Mouse (Mus musculus) gastrocnemius, adult 18-20 months (tissue): ENCODE data around the gene Olfr767. TPM values are rescaled to one million over a fixed set of nuclear protein-coding genes. Genes with fewer than 3 reads are reported as not detected.
"Not testable (repeated sequence)": the region's sequence is repeated elsewhere in the genome, so short reads cannot be mapped to it uniquely, and the experiment has no call there.

ENCODE experiments used
- DNase-seq: peaks from one replicate; pipeline ENCODE4 v3.0.0; 2021; ENCODE audit warnings: low spot score
- long read RNA-seq, 2 experiments: library from polyadenylated mRNA; stranded (forward); transcript quantifications; one replicate each; pipeline ENCODE4 v2.0.0; 2021
- total RNA-seq, 2 experiments: library from RNA; stranded (reverse); gene quantifications; 2 replicates each; pipeline ENCODE4 v1.2.3; 2021

Gene Olfr767
- not detected for total RNA-seq
- long read RNA-seq, experiment 1, result 0 reads
- long read RNA-seq, experiment 2, result 0 reads

GRCm38 (mm10) chr10:129082810-129083209, at the start of gene Olfr767:
Olfr767 (minus strand) TSS chr10:129082910.
- DNase-seq, result not testable (repeated sequence)

- no peak for DNase-seq
These were observed 35.1 kb upstream of the Olfr767 start, which contains the start of gene Olfr769 for GRCm38 (mm10) chr10:129117761-129118160. Olfr769 (minus strand) TSS chr10:129117861.

- DNase-seq, result no peak
These were observed 32.4 kb upstream of the Olfr767 start for GRCm38 (mm10) chr10:129115146-129115545.

- DNase-seq, result no peak
These were observed 18.5 kb upstream of the Olfr767 start for GRCm38 (mm10) chr10:129101231-129101630.

GRCm38 (mm10) chr10:129099275-129099674, 16.6 kb upstream of the Olfr767 start, which contains the start of gene Olfr768:
Olfr768 (minus strand) TSS chr10:129099375.
- no peak for DNase-seq

GRCm38 (mm10) chr10:129068877-129069276, 13.8 kb downstream of the Olfr767 start, which contains the start of gene Olfr766-ps1:
Olfr766-ps1 (minus strand) TSS chr10:129068977.
- DNase-seq, result no peak

GRCm38 (mm10) chr10:129049898-129050297, 32.8 kb downstream of the Olfr767 start, which contains the start of gene Olfr765:
Olfr765 (minus strand) TSS chr10:129049998.
- DNase-seq, result not testable (repeated sequence)

- DNase-seq, result no peak
These were observed 42.9 kb downstream of the Olfr767 start, which contains the start of gene Olfr764-ps1 for GRCm38 (mm10) chr10:129039796-129040195. Olfr764-ps1 (minus strand) TSS chr10:129039896.

- no peak for DNase-seq
These were observed 54.4 kb downstream of the Olfr767 start for GRCm38 (mm10) chr10:129028343-129028742.

- no peak for DNase-seq
These were observed 56.6 kb downstream of the Olfr767 start for GRCm38 (mm10) chr10:129026018-129026662.

Other genes with a start within 250 kb of the Olfr767 start
- gene Gdf11, start 191.2 kb downstream of the Olfr767 start, total RNA-seq, result 1 to 10 TPM; 2.8 to 8.0 TPM
- 100 to 1,000 TPM; 101 to 160 TPM for gene Cd63, start 181.9 kb downstream of the Olfr767 start, total RNA-seq
- gene Rdh5, start 160.0 kb downstream of the Olfr767 start, total RNA-seq, result 1 to 10 TPM; 3.1 to 3.9 TPM
- 100 to 1,000 TPM; 153 to 154 TPM for gene Bloc1s1, start 158.9 kb downstream of the Olfr767 start, total RNA-seq
- gene Itga7, start 149.1 kb downstream of the Olfr767 start, total RNA-seq, result 10 to 100 TPM; 40.4 to 60.8 TPM
- under 1 TPM in 1 of 2 experiments, not detected in 1; 0.24 TPM for gene Mettl7b, start 121.9 kb downstream of the Olfr767 start, total RNA-seq
- gene Olfr9, start 93.5 kb downstream of the Olfr767 start, total RNA-seq, result not detected
- gene Olfr763, start 72.1 kb downstream of the Olfr767 start, total RNA-seq, result not detected
- not detected for gene Olfr764-ps1, start 43.0 kb downstream of the Olfr767 start, total RNA-seq
- not detected for gene Olfr765, start 32.9 kb downstream of the Olfr767 start, total RNA-seq
- gene Olfr766-ps1, start 13.9 kb downstream of the Olfr767 start, total RNA-seq, result not detected
- not detected for gene Olfr768, start 16.5 kb upstream of the Olfr767 start, total RNA-seq
- gene Olfr769, start 35.0 kb upstream of the Olfr767 start, total RNA-seq, result not detected
- gene Olfr770, start 56.1 kb upstream of the Olfr767 start, total RNA-seq, result not detected
- gene Olfr771, start 81.8 kb upstream of the Olfr767 start, total RNA-seq, result not detected
- gene Olfr772, start 95.0 kb upstream of the Olfr767 start, total RNA-seq, result not detected
- not detected for gene Olfr773, start 104.5 kb upstream of the Olfr767 start, total RNA-seq
- not detected for gene Olfr774, start 153.3 kb upstream of the Olfr767 start, total RNA-seq
- not detected for gene Olfr775, start 165.5 kb upstream of the Olfr767 start, total RNA-seq
- gene Olfr776, start 176.2 kb upstream of the Olfr767 start, total RNA-seq, result not detected
- gene Olfr777, start 188.6 kb upstream of the Olfr767 start, total RNA-seq, result not detected
- gene Olfr780, start 235.2 kb upstream of the Olfr767 start, total RNA-seq, result not detected
- gene Olfr781, start 245.9 kb upstream of the Olfr767 start, total RNA-seq, result not detected